Mouse (Mus musculus) forebrain, embryonic 11.5 days (tissue): ENCODE data around the gene Pcdh9. TPM values are rescaled to one million over a fixed set of nuclear protein-coding genes. Genes with fewer than 3 reads are reported as not detected.

Experiments
- ATAC-seq: fragments of 200-750 bp; cut with Nextera tagmentation; replicated peaks from 2 replicates; pipeline ENCODE4 v1.8.0; 2017; ENCODE audit warnings: moderate TSS enrichment; ENCODE audit not compliant: low FRiP score
- DNase-seq: peaks from one replicate; pipeline ENCODE4 v3.0.0-alpha.2; 2017; ENCODE audit warnings: low spot score
- H3K27ac ChIP-seq: fragments of 300-500 bp; sonication (generic); 2 replicates; pipeline ENCODE4 v1.5.1; 2014; ENCODE audit warnings: low read depth, low read length
- H3K27me3 ChIP-seq: fragments of 300-500 bp; sonication (generic); 2 replicates; pipeline ENCODE4 v1.6.1; 2014; ENCODE audit warnings: mild to moderate bottlenecking, low read length, mixed read lengths; ENCODE audit not compliant: control insufficient read depth, insufficient read depth
- H3K36me3 ChIP-seq: fragments of 300-500 bp; sonication (generic); 2 replicates; pipeline ENCODE4 v1.6.1; 2014; ENCODE audit warnings: mild to moderate bottlenecking, low read length, moderate library complexity, mixed read lengths; ENCODE audit not compliant: control insufficient read depth, insufficient read depth
- H3K4me1 ChIP-seq: fragments of 300-500 bp; sonication (generic); replicated peaks from 2 replicates; pipeline ENCODE4 v1.6.1; 2014; ENCODE audit warnings: low read length, mixed read lengths; ENCODE audit not compliant: control insufficient read depth, insufficient read depth
- H3K4me2 ChIP-seq: fragments of 300-500 bp; sonication (generic); 2 replicates; pipeline ENCODE4 v1.6.1; 2014; ENCODE audit warnings: low read depth, mild to moderate bottlenecking, low read length, moderate library complexity, mixed read lengths; ENCODE audit not compliant: severe bottlenecking
- H3K4me3 ChIP-seq: fragments of 300-500 bp; sonication (generic); 2 replicates; pipeline ENCODE4 v1.5.1; 2014; ENCODE audit warnings: low read depth, low read length
- H3K9ac ChIP-seq: fragments of 300-500 bp; sonication (generic); 2 replicates; pipeline ENCODE4 v1.6.1; 2014; ENCODE audit warnings: low read length
- H3K9me3 ChIP-seq: fragments of 300-500 bp; sonication (generic); 2 replicates; pipeline ENCODE4 v1.6.1; 2016; ENCODE audit warnings: low read length, mixed read lengths; ENCODE audit not compliant: control insufficient read depth
- WGBS: fragments of 180-500 bp; shearing (Covaris S2); extraction: QIAGEN DNeasy Blood & Tissue Kit; methylation state at CpG from one replicate; pipeline ENCODE4 v1.1.7; 2014; 5-methylcytosine and 5-hydroxymethylcytosine counted together
- polyA plus RNA-seq: library from polyadenylated mRNA; unstranded; fragments of >200 nt; fragmentation: Nextera tagmentation; extraction: Ambion mirVana; gene quantifications from 2 replicates; pipeline ENCODE4 v1.2.1, GENCODE M21; 2014

Gene Pcdh9
- polyA plus RNA-seq, 1 experiment from 2014 or later: 54.5 TPM

- H3K9me3 ChIP-seq: no peaks in the 10 kb centered on the region
- WGBS: 58% methylated on average over 2 of the region's 2 CpGs
- no peak overlapping the region for H3K4me3 ChIP-seq
- no peak for DNase-seq
- H3K4me1 ChIP-seq: no peaks in the 10 kb centered on the region
- H3K9ac ChIP-seq: no peak overlapping the region
- no peak overlapping the region for H3K4me2 ChIP-seq
- no peaks in the 10 kb centered on the region for H3K27me3 ChIP-seq
- no peak for ATAC-seq
- H3K27ac ChIP-seq: no peak overlapping the region
- no peaks in the 10 kb centered on the region for H3K36me3 ChIP-seq
Observed at GRCm38 (mm10) chr14:93102755-93103154, 787.7 kb downstream of the Pcdh9 start.

GRCm38 (mm10) chr14:93095081-93095480 lies 795.4 kb downstream of the Pcdh9 start:
- no peaks in the 10 kb centered on the region for H3K4me1 ChIP-seq
- 62% methylated on average over 2 of the region's 2 CpGs for WGBS
- DNase-seq: no peak
- H3K27ac ChIP-seq: no peak overlapping the region
- no peak for ATAC-seq
- H3K36me3 ChIP-seq: no peaks in the 10 kb centered on the region
- no peak overlapping the region for H3K4me2 ChIP-seq
- no peak overlapping the region for H3K9ac ChIP-seq
- no peaks in the 10 kb centered on the region for H3K27me3 ChIP-seq
- no peak overlapping the region for H3K4me3 ChIP-seq
- H3K9me3 ChIP-seq: no peaks in the 10 kb centered on the region

GRCm38 (mm10) chr14:93092806-93093205 lies 797.7 kb downstream of the Pcdh9 start:
- H3K27me3 ChIP-seq: no peaks in the 10 kb centered on the region
- no peaks in the 10 kb centered on the region for H3K9me3 ChIP-seq
- 89% methylated on average over 4 of the region's 4 CpGs for WGBS
- H3K36me3 ChIP-seq: no peaks in the 10 kb centered on the region
- DNase-seq (no peak), ATAC-seq (no peak)
- no peak overlapping the region for H3K4me3 ChIP-seq
- no peak overlapping the region for H3K9ac ChIP-seq
- no peaks in the 10 kb centered on the region for H3K4me1 ChIP-seq
- no peak overlapping the region for H3K27ac ChIP-seq
- H3K4me2 ChIP-seq: no peak overlapping the region

GRCm38 (mm10) chr14:93085646-93086045 lies 804.8 kb downstream of the Pcdh9 start:
- no peaks in the 10 kb centered on the region for H3K9me3 ChIP-seq
- H3K36me3 ChIP-seq: no peaks in the 10 kb centered on the region
- no peak overlapping the region for H3K9ac ChIP-seq
- H3K4me3 ChIP-seq: no peak overlapping the region
- no peak overlapping the region for H3K4me2 ChIP-seq
- DNase-seq: no peak
- 81% methylated on average over 2 of the region's 2 CpGs for WGBS
- peaks cover 6% of the 10 kb centered on the region; the same call in 1 of the 2 replicates for H3K4me1 ChIP-seq
- no peak for ATAC-seq
- H3K27ac ChIP-seq: no peak overlapping the region
- H3K27me3 ChIP-seq: no peaks in the 10 kb centered on the region

- H3K4me2 ChIP-seq: no peak overlapping the region
- no peaks in the 10 kb centered on the region for H3K27me3 ChIP-seq
- no peaks in the 10 kb centered on the region for H3K9me3 ChIP-seq
- no peak overlapping the region for H3K9ac ChIP-seq
- DNase-seq: peak; percentile 72
- WGBS: 2% methylated on average over 2 of the region's 2 CpGs
- H3K36me3 ChIP-seq: no peaks in the 10 kb centered on the region
- peak; percentile 98 for ATAC-seq
- no peak overlapping the region for H3K27ac ChIP-seq
- H3K4me1 ChIP-seq: peaks cover 6% of the 10 kb centered on the region; the same call in 1 of the 2 replicates
- no peak overlapping the region for H3K4me3 ChIP-seq
Observed at GRCm38 (mm10) chr14:93083140-93083539, 807.3 kb downstream of the Pcdh9 start.

GRCm38 (mm10) chr14:93080910-93081309 lies 809.6 kb downstream of the Pcdh9 start:
- no peaks in the 10 kb centered on the region for H3K9me3 ChIP-seq
- H3K9ac ChIP-seq: no peak overlapping the region
- no peak overlapping the region for H3K4me3 ChIP-seq
- no peak overlapping the region for H3K27ac ChIP-seq
- H3K27me3 ChIP-seq: no peaks in the 10 kb centered on the region
- H3K36me3 ChIP-seq: no peaks in the 10 kb centered on the region
- whole genome bisulfite sequencing: 6% methylated on average over 2 of the region's 2 CpGs
- ATAC-seq: no peak
- H3K4me1 ChIP-seq: peaks cover 6% of the 10 kb centered on the region; the same call in 1 of the 2 replicates
- DNase-seq: no peak
- no peak overlapping the region for H3K4me2 ChIP-seq

- Histone ChIP-seq H3K4me3 (no peak overlapping the region), H3K9me3 (no peaks in the 10 kb centered on the region), H3K36me3 (no peaks in the 10 kb centered on the region), H3K4me2 (no peak overlapping the region), H3K4me1 (no peaks in the 10 kb centered on the region), H3K9ac (no peak overlapping the region), H3K27me3 (no peaks in the 10 kb centered on the region), H3K27ac (no peak overlapping the region)
- WGBS: 64% methylated on average over 2 of the region's 2 CpGs
- DNase-seq (no peak), ATAC-seq (no peak)
Observed at GRCm38 (mm10) chr14:93075761-93076160, 814.7 kb downstream of the Pcdh9 start.

GRCm38 (mm10) chr14:93072346-93072745 lies 818.1 kb downstream of the Pcdh9 start:
- DNase-seq (no peak), ATAC-seq (no peak)
- H3K4me2 ChIP-seq: no peak overlapping the region
- H3K4me3 ChIP-seq: no peak overlapping the region
- no peak overlapping the region for H3K9ac ChIP-seq
- H3K4me1 ChIP-seq: no peaks in the 10 kb centered on the region
- H3K9me3 ChIP-seq: no peaks in the 10 kb centered on the region
- no peak overlapping the region for H3K27ac ChIP-seq
- H3K27me3 ChIP-seq: no peaks in the 10 kb centered on the region
- WGBS: 77% methylated on average over 5 of the region's 5 CpGs
- no peaks in the 10 kb centered on the region for H3K36me3 ChIP-seq

- Histone ChIP-seq H3K27ac (no peak overlapping the region), H3K4me3 (no peak overlapping the region), H3K27me3 (no peaks in the 10 kb centered on the region), H3K4me2 (no peak overlapping the region), H3K9ac (no peak overlapping the region), H3K36me3 (no peaks in the 10 kb centered on the region), H3K9me3 (no peaks in the 10 kb centered on the region), H3K4me1 (peaks cover 2% of the 10 kb centered on the region)
- WGBS: 59% methylated on average over 4 of the region's 4 CpGs
- DNase-seq (no peak), ATAC-seq (no peak)
Observed at GRCm38 (mm10) chr14:93070140-93070539, 820.3 kb downstream of the Pcdh9 start.
